Mouse (Mus musculus): ENCODE data around the gene Coro1c. TPM values are rescaled to one million over a fixed set of nuclear protein-coding genes. Genes with fewer than 3 reads are reported as not detected.
"Not testable (repeated sequence)": the region's sequence is repeated elsewhere in the genome, so short reads cannot be mapped to it uniquely, and the experiment has no call there.

The Coro1c gene
- polyA plus RNA-seq, 1 experiment from 2014 or later = 165 TPM

DNA sequence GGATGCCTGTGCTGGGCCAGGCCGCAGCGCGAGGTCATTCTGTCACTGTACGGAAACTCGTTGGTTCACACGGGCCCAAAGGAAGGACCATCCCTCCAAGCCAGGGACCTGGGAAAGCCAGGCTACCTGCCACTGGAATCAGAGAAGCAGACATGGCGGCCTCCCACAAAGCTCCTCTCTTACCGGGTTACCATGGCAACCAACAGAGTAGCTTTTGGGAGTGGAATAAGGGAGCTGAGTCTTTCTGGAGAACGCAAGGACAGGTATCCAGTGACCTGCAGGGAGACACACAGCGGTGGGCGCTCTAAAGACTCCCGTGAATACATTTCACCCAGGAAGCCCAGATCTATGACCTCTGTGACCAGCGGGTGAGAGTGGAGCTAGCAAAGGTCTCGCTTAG is 90.0 kb downstream of the Coro1c start:
- DNase-seq (no peak), ATAC-seq (ENCODE audit: insufficient read depth) (no peak)
- Histone ChIP-seq H3K9me3 (ENCODE audit: low read depth, low read length) (no peaks in the 10 kb centered on the region), H3K9ac (no peak overlapping the region), H3K4me2 (no peak overlapping the region), H3K36me3 (ENCODE audit: insufficient read depth) (no peaks in the 10 kb centered on the region), H3K4me3 (ENCODE audit: low read depth, low read length) (no peak overlapping the region), H3K27ac (ENCODE audit: low read depth) (no peak overlapping the region), H3K27me3 (ENCODE audit: insufficient read depth, low read length) (no peaks in the 10 kb centered on the region), H3K4me1 (ENCODE audit: insufficient read depth) (no peaks in the 10 kb centered on the region)
- TF ChIP-seq CTCF (IDR thresholded peaks at IDR 0.05; ENCODE audit: low read depth) = no peak
- 60% methylated on average over 14 of the region's 14 CpGs for WGBS

DNA sequence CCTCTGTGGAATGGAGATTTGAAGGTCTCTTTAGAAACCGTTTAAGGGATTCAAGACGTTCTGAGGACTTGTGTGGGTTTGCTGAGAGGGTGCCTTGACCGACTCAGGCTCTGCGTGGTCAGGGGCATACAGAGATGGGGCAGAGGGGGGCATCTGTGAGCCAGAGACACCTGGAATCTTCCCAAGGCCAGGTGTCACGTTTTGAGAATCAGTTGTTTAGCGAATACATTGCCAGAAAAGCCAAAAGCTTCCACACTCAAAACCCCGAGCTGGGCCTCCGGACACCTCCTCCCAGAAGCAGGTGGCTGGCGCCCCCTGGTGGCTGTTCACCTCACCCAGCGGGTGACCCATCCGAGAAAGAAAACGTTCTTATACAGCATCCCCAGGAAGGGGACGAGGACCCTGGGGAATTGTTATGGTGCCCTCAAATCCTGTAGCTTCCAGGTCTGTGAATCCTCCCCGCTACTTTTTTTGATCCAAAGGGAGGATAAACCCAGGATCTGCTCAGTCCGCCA is 92.9 kb downstream of the Coro1c start:
- Histone ChIP-seq H3K9me3 (ENCODE audit: low read depth, low read length) (no peaks in the 10 kb centered on the region), H3K27me3 (ENCODE audit: insufficient read depth, low read length) (no peaks in the 10 kb centered on the region), H3K27ac (ENCODE audit: low read depth) (no peak overlapping the region), H3K4me2 (peak overlapping the region; percentile 21; the same call in 1 of the 2 replicates), H3K4me3 (ENCODE audit: low read depth, low read length) (no peak overlapping the region), H3K9ac (no peak overlapping the region; the same call in 1 of the 2 replicates), H3K4me1 (ENCODE audit: insufficient read depth) (no peaks in the 10 kb centered on the region), H3K36me3 (ENCODE audit: insufficient read depth) (no peaks in the 10 kb centered on the region)
- TF ChIP-seq CTCF (IDR thresholded peaks at IDR 0.05; ENCODE audit: low read depth) = peak; percentile 95
- 13% methylated on average over 15 of the region's 15 CpGs for WGBS
- ATAC-seq (ENCODE audit: insufficient read depth) (0 out of 2 replicates have a peak, but pooled peaks have one; percentile 36), DNase-seq (peak; percentile 93)

DNA sequence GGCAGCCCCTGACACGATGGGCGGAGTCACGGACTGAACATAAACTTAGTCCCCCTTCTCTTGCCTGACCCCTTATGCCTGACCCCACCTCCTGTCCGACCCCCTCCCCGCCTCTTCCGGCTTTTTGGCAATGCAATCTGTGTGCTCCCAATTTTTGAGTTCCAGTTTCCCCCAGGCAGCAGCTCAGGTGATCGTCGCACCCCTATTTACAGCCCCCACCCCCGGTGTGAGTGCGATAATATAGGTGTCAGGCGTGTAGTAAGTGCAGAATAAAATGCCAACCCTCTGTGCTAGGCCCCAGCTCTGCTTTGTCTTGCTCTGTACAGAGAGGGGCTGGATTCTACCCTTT is 93.5 kb downstream of the Coro1c start:
- ATAC-seq (ENCODE audit: insufficient read depth) = 0 out of 2 replicates have a peak, but pooled peaks have one; percentile 30
- WGBS = 48% methylated on average over 11 of the region's 11 CpGs

GRCm38 (mm10) chr5:113814111-113815040 is 94.2 kb downstream of the Coro1c start:
- Histone ChIP-seq H3K4me3 (ENCODE audit: low read depth, low read length) (no peak overlapping the region), H3K4me1 (ENCODE audit: insufficient read depth) (no peaks in the 10 kb centered on the region), H3K27ac (ENCODE audit: low read depth) (no peak overlapping the region), H3K4me2 (no peak overlapping the region), H3K27me3 (ENCODE audit: insufficient read depth, low read length) (no peaks in the 10 kb centered on the region), H3K9ac (no peak overlapping the region), H3K36me3 (ENCODE audit: insufficient read depth) (no peaks in the 10 kb centered on the region), H3K9me3 (ENCODE audit: low read depth, low read length) (no peaks in the 10 kb centered on the region)
- TF ChIP-seq CTCF (IDR thresholded peaks at IDR 0.05; ENCODE audit: low read depth) = no peak
- DNase-seq (no peak), ATAC-seq (ENCODE audit: insufficient read depth) (no peak)
- 31% methylated on average over 27 of the region's 27 CpGs for WGBS

More for the DNA sequence above, 93.5 kb downstream of the Coro1c start:
- Histone ChIP-seq H3K27me3 (ENCODE audit: insufficient read depth, low read length) (no peaks in the 10 kb centered on the region), H3K9me3 (ENCODE audit: low read depth, low read length) (no peaks in the 10 kb centered on the region), H3K4me3 (ENCODE audit: low read depth, low read length) (no peak overlapping the region), H3K27ac (ENCODE audit: low read depth) (no peak overlapping the region), H3K4me2 (no peak overlapping the region), H3K9ac (no peak overlapping the region), H3K36me3 (ENCODE audit: insufficient read depth) (no peaks in the 10 kb centered on the region), H3K4me1 (ENCODE audit: insufficient read depth) (no peaks in the 10 kb centered on the region)
- no peak for TF ChIP-seq CTCF (IDR thresholded peaks at IDR 0.05; ENCODE audit: low read depth)
- no peak for DNase-seq

- no peaks in the 10 kb centered on the region for H3K4me1 ChIP-seq (ENCODE audit: insufficient read depth)
- no peak overlapping the region for H3K4me3 ChIP-seq (ENCODE audit: low read depth, low read length)
- 22% methylated on average over 9 of the region's 9 CpGs for WGBS
- H3K27me3 ChIP-seq (ENCODE audit: insufficient read depth, low read length) = no peaks in the 10 kb centered on the region
- H3K9ac ChIP-seq = no peak overlapping the region
- ATAC-seq (ENCODE audit: insufficient read depth) (no peak), DNase-seq (no peak)
- no peak overlapping the region for H3K27ac ChIP-seq (ENCODE audit: low read depth)
- H3K9me3 ChIP-seq (ENCODE audit: low read depth, low read length) = no peaks in the 10 kb centered on the region
- no peak overlapping the region for H3K4me2 ChIP-seq
- TF ChIP-seq CTCF (IDR thresholded peaks at IDR 0.05; ENCODE audit: low read depth) = peak; percentile 35
- H3K36me3 ChIP-seq (ENCODE audit: insufficient read depth) = no peaks in the 10 kb centered on the region
Observed at GRCm38 (mm10) chr5:113813608-113814007, 95.0 kb downstream of the Coro1c start.

DNA sequence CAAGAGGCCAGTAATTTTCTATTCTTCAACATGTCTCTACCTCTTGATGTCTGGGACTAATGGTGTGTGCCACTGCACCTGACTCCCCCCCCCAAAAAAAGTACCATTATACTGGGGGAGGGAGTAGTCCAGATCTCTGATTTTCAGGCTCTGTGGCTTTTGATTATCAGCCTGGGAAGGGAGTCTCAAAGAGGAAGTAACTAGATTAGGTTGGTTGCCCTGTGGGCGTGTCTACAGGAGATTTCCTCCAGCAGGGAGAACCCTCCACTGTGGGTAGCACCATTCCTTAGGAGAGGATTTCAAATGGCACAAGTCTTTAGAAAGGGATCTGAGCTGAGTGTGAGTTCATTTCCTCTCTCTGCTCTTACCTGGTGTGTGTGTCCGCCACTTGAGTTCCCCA is 95.9 kb downstream of the Coro1c start:
- H3K4me2 ChIP-seq = no peak overlapping the region
- H3K9me3 ChIP-seq (ENCODE audit: low read depth, low read length) = no peaks in the 10 kb centered on the region
- H3K4me3 ChIP-seq (ENCODE audit: low read depth, low read length) = no peak overlapping the region
- peaks cover 7% of the 10 kb centered on the region; the same call in 1 of the 2 replicates for H3K4me1 ChIP-seq (ENCODE audit: insufficient read depth)
- H3K27ac ChIP-seq (ENCODE audit: low read depth) = no peak overlapping the region
- TF ChIP-seq CTCF (IDR thresholded peaks at IDR 0.05; ENCODE audit: low read depth) = no peak
- H3K27me3 ChIP-seq (ENCODE audit: insufficient read depth, low read length) = no peaks in the 10 kb centered on the region
- DNase-seq = no peak
- WGBS = 87% methylated on average over 2 of the region's 2 CpGs
- no peak overlapping the region for H3K9ac ChIP-seq
- H3K36me3 ChIP-seq (ENCODE audit: insufficient read depth) = no peaks in the 10 kb centered on the region
- ATAC-seq (ENCODE audit: insufficient read depth) = no peak; the same call in 1 of the 2 replicates

- not testable (repeated sequence) for DNase-seq; H3K36me3 ChIP-seq (ENCODE audit: insufficient read depth); H3K27me3 ChIP-seq (ENCODE audit: insufficient read depth, low read length); H3K4me3 ChIP-seq (ENCODE audit: low read depth, low read length); H3K9ac ChIP-seq; H3K27ac ChIP-seq (ENCODE audit: low read depth); H3K4me1 ChIP-seq (ENCODE audit: insufficient read depth); H3K4me2 ChIP-seq; ATAC-seq (ENCODE audit: insufficient read depth); H3K9me3 ChIP-seq (ENCODE audit: low read depth, low read length)
- WGBS = 18% methylated on average over 11 of the region's 12 CpGs
- peak; percentile 60 for TF ChIP-seq CTCF (IDR thresholded peaks at IDR 0.05; ENCODE audit: low read depth)
Observed at GRCm38 (mm10) chr5:113811824-113812420, 96.6 kb downstream of the Coro1c start.
